Mouse (Mus musculus) Muller cell, postnatal 12 days (primary cell): ENCODE measurements around the gene Olfr412.

ENCODE experiments used
- DNase-seq: peaks from one replicate; pipeline ENCODE4 v3.0.0-alpha.2; 2015; ENCODE audit errors: inconsistent ontology term

The Olfr412 gene

GRCm38 (mm10) chr11:74413449-74413972, 51.6 kb downstream of the Olfr412 start:
- DNase-seq = no peak

GRCm38 (mm10) chr11:74414112-74414511, 52.2 kb downstream of the Olfr412 start:
- no peak for DNase-seq

GRCm38 (mm10) chr11:74415736-74416135, 53.9 kb downstream of the Olfr412 start:
- DNase-seq = no peak
